In the genomic region with DNA sequence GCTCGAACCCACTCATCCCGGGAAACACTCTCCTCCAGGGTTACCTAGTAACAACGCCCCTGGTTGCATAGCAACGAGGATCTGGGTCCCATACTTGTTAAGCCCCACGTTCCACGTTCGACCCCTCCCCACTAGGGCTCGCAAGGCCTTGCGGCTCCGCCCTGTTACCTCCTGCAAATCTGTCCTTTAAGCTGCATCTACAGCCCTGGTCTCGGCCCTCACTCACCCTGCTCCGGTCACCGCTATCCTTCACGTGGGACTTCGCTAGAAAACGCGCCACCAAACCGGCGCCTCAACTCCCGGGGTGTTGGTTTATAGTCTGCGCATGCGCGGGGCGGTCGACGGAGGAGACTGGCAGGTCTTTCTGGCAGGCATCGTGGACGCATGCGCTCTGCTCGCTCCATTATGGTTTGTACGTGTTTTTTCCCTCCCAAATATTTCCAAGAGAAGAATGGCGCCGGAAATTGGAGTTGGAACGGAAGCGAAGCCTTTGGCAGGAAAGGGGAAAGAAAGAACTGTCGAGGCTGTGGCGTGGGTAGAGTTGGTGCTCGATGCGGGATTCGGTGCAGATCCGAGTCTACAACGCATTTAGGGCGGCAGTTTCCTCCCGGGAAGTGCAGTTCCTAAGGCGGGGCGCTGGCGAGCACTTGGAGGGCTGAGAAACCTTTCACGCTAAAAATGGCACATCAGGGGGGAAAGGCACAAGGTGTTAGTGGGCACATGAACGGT, we compare ENCODE assay signal across 8 mouse cellular contexts. TPM values are rescaled to one million over a fixed set of nuclear protein-coding genes. Genes with fewer than 3 reads are reported as not detected.
A peak's percentile ranks its signal among the peaks of the same experiment; 100 is the strongest.
DNase-seq lines count a peak whose midpoint lies in the region; ATAC-seq and TF ChIP-seq lines count a peak whose summit lies in the region.

A gene (minus strand): TSS at position 576 of the 729 bp plus-strand sequence.

- H3K4me3 ChIP-seq in forebrain, embryonic 10.5 days = peak within 1 kb of the TSS; percentile 60
- H3K4me3 ChIP-seq in heart, embryonic 15.5 days = peak within 1 kb of the TSS; percentile 56
- peak within 1 kb of the TSS; percentile 63 to 69 for H3K4me3 ChIP-seq in liver, embryonic 14.5 days (ENCODE audit: insufficient read depth in 1 of 2, low read depth in 2 of 2, low read length in 2 of 2)
- H3K4me3 ChIP-seq in neural tube, embryonic 11.5 days (ENCODE audit: low read depth, low read length) = peak within 1 kb of the TSS; percentile 43
- peak within 1 kb of the TSS; percentile 64 for H3K4me3 ChIP-seq in stomach, postnatal 0 days (ENCODE audit: low read depth, low read length)

- H3K4me1 ChIP-seq in forebrain, embryonic 10.5 days = peaks cover 27% of the 10 kb centered on the region
- peaks cover 26% of the 10 kb centered on the region for H3K4me1 ChIP-seq in heart, embryonic 15.5 days (replicated peaks)
- H3K4me1 ChIP-seq in liver, embryonic 14.5 days (replicated peaks; ENCODE audit: control insufficient read depth in 2 of 2, insufficient read depth in 2 of 2, low read length in 1 of 2) = peaks cover 5 to 6% of the 10 kb centered on the region in 2 experiments
- peaks cover 8% of the 10 kb centered on the region for H3K4me1 ChIP-seq in neural tube, embryonic 11.5 days (ENCODE audit: control insufficient read depth, insufficient read depth, low read length)
- no peaks in the 10 kb centered on the region for H3K4me1 ChIP-seq in stomach, postnatal 0 days (replicated peaks; ENCODE audit: control insufficient read depth, insufficient read depth)

- DNase-seq in c-Kit-negative CD71-positive TER-119-positive erythroid progenitor cells, embryonic 14.5 days (ENCODE audit: low read depth, low spot score) = peak; percentile 81
- peak; percentile 97 for DNase-seq in forebrain, embryonic 10.5 days (ENCODE audit: extremely low spot score, low spot score)
- DNase-seq in kidney, postnatal 25 days = peak; percentile 95 to 97
- peak; percentile 81 to 87 (median 82) for DNase-seq in liver, embryonic 14.5 days (ENCODE audit: low read depth in 3 of 3, low spot score in 3 of 3)
- DNase-seq in neural tube, embryonic 11.5 days (ENCODE audit: low spot score) = peak; percentile 96
- peak; percentile 94 for DNase-seq in stomach, postnatal 0 days (ENCODE audit: low spot score)

- ATAC-seq in CD4-positive, CD25-positive, alpha-beta regulatory T cell, adult 4 months = peak; percentile 78
- ATAC-seq in heart, embryonic 15.5 days (replicated peaks; ENCODE audit: insufficient number of reproducible peaks, insufficient read depth, low FRiP score, low read depth) = peak; percentile 84
- ATAC-seq in liver, embryonic 14.5 days (ENCODE audit: insufficient read depth) = peak; percentile 91
- peak; percentile 91 for ATAC-seq in neural tube, embryonic 11.5 days (ENCODE audit: insufficient read depth, low FRiP score, low TSS enrichment)
- ATAC-seq in stomach, postnatal 0 days (ENCODE audit: low FRiP score, low TSS enrichment) = peak; percentile 84

- H3K4me2 ChIP-seq in heart, embryonic 15.5 days = peak within 1 kb of the TSS; percentile 90
- H3K4me2 ChIP-seq in liver, embryonic 14.5 days (ENCODE audit: low read depth) = peak within 1 kb of the TSS; percentile 94
- peak within 1 kb of the TSS; percentile 87 for H3K4me2 ChIP-seq in neural tube, embryonic 11.5 days (ENCODE audit: low read depth)
- peak within 1 kb of the TSS; percentile 88 for H3K4me2 ChIP-seq in stomach, postnatal 0 days (replicated peaks; ENCODE audit: low read depth)

- H3K27ac ChIP-seq in forebrain, embryonic 10.5 days = peak within 1 kb of the TSS; percentile 95
- peak within 1 kb of the TSS; percentile 94 for H3K27ac ChIP-seq in heart, embryonic 15.5 days
- H3K27ac ChIP-seq in liver, embryonic 14.5 days = peak within 1 kb of the TSS; percentile 35
- peak within 1 kb of the TSS; percentile 94 for H3K27ac ChIP-seq in neural tube, embryonic 11.5 days (ENCODE audit: low read depth, low read length)
- peak within 1 kb of the TSS; percentile 94 for H3K27ac ChIP-seq in stomach, postnatal 0 days (replicated peaks)

- peak; percentile 60 for TF ChIP-seq CTCF in liver, embryonic 14.5 days (IDR thresholded peaks at IDR 0.05; ENCODE audit: low read depth)
- TF ChIP-seq CTCF in stomach, postnatal 0 days (IDR thresholded peaks at IDR 0.05; ENCODE audit: low read depth) = peak; percentile 58

- TF ChIP-seq EP300 in liver, embryonic 14.5 days (IDR thresholded peaks at IDR 0.05; ENCODE audit: low read depth) = no peak
- no peak for TF ChIP-seq EP300 in stomach, postnatal 0 days (optimal IDR thresholded peaks at IDR 0.05)

- peaks cover 16% of the 10 kb centered on the region for H3K9me3 ChIP-seq in forebrain, embryonic 10.5 days
- H3K9me3 ChIP-seq in heart, embryonic 15.5 days (replicated peaks) = no peaks in the 10 kb centered on the region; the same call in 1 of the 2 replicates
- no peaks in the 10 kb centered on the region for H3K9me3 ChIP-seq in liver, embryonic 14.5 days (ENCODE audit: control insufficient read depth, low read length)
- no peaks in the 10 kb centered on the region for H3K9me3 ChIP-seq in neural tube, embryonic 11.5 days (ENCODE audit: control insufficient read depth, low read length)
- H3K9me3 ChIP-seq in stomach, postnatal 0 days (ENCODE audit: control insufficient read depth, low read length) = no peaks in the 10 kb centered on the region

- WGBS in forebrain, embryonic 10.5 days = under 1% methylated on average over 49 of the region's 49 CpGs
- WGBS in heart, embryonic 15.5 days = under 1% methylated on average over 49 of the region's 49 CpGs
- WGBS in liver, embryonic 14.5 days (ENCODE audit: insufficient replicate concordance) = under 1% methylated on average over 49 of the region's 49 CpGs
- WGBS in neural tube, embryonic 11.5 days = under 1% methylated on average over 49 of the region's 49 CpGs
- WGBS in stomach, postnatal 0 days = under 1% methylated on average over 49 of the region's 49 CpGs

- H3K36me3 ChIP-seq in forebrain, embryonic 10.5 days (replicated peaks) = peaks cover 24% of the 10 kb centered on the region
- 0 out of 2 replicates have a peak, but pooled peaks cover 7% of the 10 kb centered on the region for H3K36me3 ChIP-seq in heart, embryonic 15.5 days
- H3K36me3 ChIP-seq in liver, embryonic 14.5 days (replicated peaks; ENCODE audit: control insufficient read depth, insufficient read depth, low read depth) = no peaks in the 10 kb centered on the region
- H3K36me3 ChIP-seq in neural tube, embryonic 11.5 days (ENCODE audit: control insufficient read depth, insufficient read depth, low read length) = no peaks in the 10 kb centered on the region; the same call in 1 of the 2 replicates
- H3K36me3 ChIP-seq in stomach, postnatal 0 days (ENCODE audit: control insufficient read depth, insufficient read depth, low read length) = no peaks in the 10 kb centered on the region

- no peaks in the 10 kb centered on the region for H3K27me3 ChIP-seq in forebrain, embryonic 10.5 days (ENCODE audit: poor library complexity, severe bottlenecking)
- H3K27me3 ChIP-seq in heart, embryonic 15.5 days = no peaks in the 10 kb centered on the region
- no peaks in the 10 kb centered on the region for H3K27me3 ChIP-seq in liver, embryonic 14.5 days (ENCODE audit: control insufficient read depth, insufficient read depth, low read length)
- no peaks in the 10 kb centered on the region for H3K27me3 ChIP-seq in neural tube, embryonic 11.5 days (ENCODE audit: control insufficient read depth, insufficient read depth, low read length)
- no peaks in the 10 kb centered on the region for H3K27me3 ChIP-seq in stomach, postnatal 0 days (ENCODE audit: control insufficient read depth, insufficient read depth, low read length)

- H3K9ac ChIP-seq in heart, embryonic 15.5 days = peak within 1 kb of the TSS; percentile 57
- peak within 1 kb of the TSS; percentile 73 for H3K9ac ChIP-seq in liver, embryonic 14.5 days (replicated peaks)
- peak within 1 kb of the TSS; percentile 78 for H3K9ac ChIP-seq in neural tube, embryonic 11.5 days (ENCODE audit: low read length)
- H3K9ac ChIP-seq in stomach, postnatal 0 days (ENCODE audit: low read length) = peak within 1 kb of the TSS; percentile 73

RNA-seq across cellular contexts. Expression of the gene that starts here (rescaled TPM):
- polyA plus RNA-seq in CD4-positive, CD25-positive, alpha-beta regulatory T cell, adult 4 months (2017; shearing (Covaris generic)) = 10 to 100 TPM; 57.5 to 82.3 TPM
- polyA plus RNA-seq in forebrain, embryonic 10.5 days (2016; fragmentation: Nextera tagmentation; extraction: Ambion mirVana) = 51.4 and 53.8 TPM in 2 replicates
- 93.2 and 106 TPM in 2 replicates for polyA plus RNA-seq in heart, embryonic 15.5 days (2015; fragmentation: Nextera tagmentation; extraction: Ambion mirVana)
- polyA plus RNA-seq in liver, embryonic 14.5 days (2012; rRNA removed) = 10.9 and 11.1 TPM in 2 replicates
- 16.1 and 16.5 TPM in 2 replicates for polyA plus RNA-seq in liver, embryonic 14.5 days (2014; fragmentation: Nextera tagmentation; extraction: Ambion mirVana)
- polyA plus RNA-seq in neural tube, embryonic 11.5 days (2014; fragmentation: Nextera tagmentation; extraction: Ambion mirVana) = 49.4 and 49.5 TPM in 2 replicates
- 176 and 186 TPM in 2 replicates for polyA plus RNA-seq in stomach, postnatal 0 days (2015; fragmentation: Nextera tagmentation; extraction: Ambion mirVana)

Comparison
In these comparisons a context has a peak if more than half of its experiments do, and no peak if none do; other contexts are left out.
1. Peak in every context shown above with its lines: DNase-seq, ATAC-seq, H3K4me3 ChIP-seq and H3K27ac ChIP-seq.
2. H3K27ac ChIP-seq: peak in every context shown above with its lines; median percentile 95 in forebrain, embryonic 10.5 days; 94 in heart, embryonic 15.5 days; 94 in neural tube, embryonic 11.5 days; 94 in stomach, postnatal 0 days; 35 in liver, embryonic 14.5 days.